ENCODE assay signal across 8 mouse cellular contexts in genomic region chr3:94804146-94804545, GRCm38 (mm10). TPM values are rescaled to one million over a fixed set of nuclear protein-coding genes. Genes with fewer than 3 reads are reported as not detected.
DNase-seq lines count a peak whose midpoint lies in the region; ATAC-seq lines count a peak whose summit lies in the region.

No protein-coding gene starts in this region.

- peak; percentile 52; the same call in 1 of the 2 replicates for ATAC-seq in frontal cortex, adult (ENCODE audit: low TSS enrichment)
- no peak for ATAC-seq in embryonic facial prominence, embryonic 14.5 days (ENCODE audit: low read depth)
- no peak for ATAC-seq in hindbrain, embryonic 16.5 days
- ATAC-seq in granulocyte monocyte progenitor cell, adult 5-6 weeks (replicated peaks; ENCODE audit: poor library complexity, severe bottlenecking): no peak

- no peak overlapping the region; the same call in 1 of the 2 replicates for H3K27ac ChIP-seq in embryonic facial prominence, embryonic 14.5 days (replicated peaks; ENCODE audit: low read depth, low read length)
- H3K27ac ChIP-seq in hindbrain, embryonic 16.5 days (ENCODE audit: low read depth, low read length): 0 out of 2 replicates have a peak overlapping the region, but pooled peaks have one; percentile 23

- no peaks in the 10 kb centered on the region for H3K4me1 ChIP-seq in embryonic facial prominence, embryonic 14.5 days (ENCODE audit: control insufficient read depth, insufficient read depth, low read length)
- H3K4me1 ChIP-seq in hindbrain, embryonic 16.5 days (ENCODE audit: control insufficient read depth, insufficient read depth, low read depth, low read length): peaks cover 6% of the 10 kb centered on the region; the same call in 1 of the 2 replicates

- H3K27me3 ChIP-seq in embryonic facial prominence, embryonic 14.5 days (replicated peaks; ENCODE audit: control insufficient read depth, insufficient read depth, low read length): no peaks in the 10 kb centered on the region
- no peaks in the 10 kb centered on the region for H3K27me3 ChIP-seq in hindbrain, embryonic 16.5 days (replicated peaks; ENCODE audit: control insufficient read depth, insufficient read depth, low read length)

- DNase-seq in frontal cortex, postnatal 14 days (ENCODE audit: low spot score in 2 of 2): no peak
- DNase-seq in 3134 (ENCODE audit: extremely low read depth, insufficient read length, low spot score): peak; percentile 55
- DNase-seq in embryonic facial prominence, embryonic 14.5 days (ENCODE audit: low spot score): peak; percentile 46
- DNase-seq in thymus, adult 18-20 months: no peak
- DNase-seq in testis, postnatal 14 days (ENCODE audit: low spot score): no peak

- H3K9ac ChIP-seq in embryonic facial prominence, embryonic 14.5 days (ENCODE audit: low read depth, low read length): no peak overlapping the region
- H3K9ac ChIP-seq in hindbrain, embryonic 16.5 days (ENCODE audit: low read depth, low read length): 0 out of 2 replicates have a peak overlapping the region, but pooled peaks have one; percentile 3

- H3K36me3 ChIP-seq in embryonic facial prominence, embryonic 14.5 days (ENCODE audit: control insufficient read depth, insufficient read depth, low read length): no peaks in the 10 kb centered on the region
- H3K36me3 ChIP-seq in hindbrain, embryonic 16.5 days (ENCODE audit: control insufficient read depth, insufficient read depth, low read length): no peaks in the 10 kb centered on the region

- peak overlapping the region; percentile 24; the same call in 1 of the 2 replicates for H3K4me2 ChIP-seq in embryonic facial prominence, embryonic 14.5 days (ENCODE audit: low read depth, low read length)
- peak overlapping the region; percentile 2; the same call in 1 of the 2 replicates for H3K4me2 ChIP-seq in hindbrain, embryonic 16.5 days (ENCODE audit: low read length)

- 8% methylated on average over 10 of the region's 10 CpGs for WGBS in embryonic facial prominence, embryonic 14.5 days
- WGBS in hindbrain, embryonic 16.5 days: 6% methylated on average over 10 of the region's 10 CpGs

- no peaks in the 10 kb centered on the region for H3K9me3 ChIP-seq in embryonic facial prominence, embryonic 14.5 days (ENCODE audit: control insufficient read depth, low read length)
- H3K9me3 ChIP-seq in hindbrain, embryonic 16.5 days (ENCODE audit: control insufficient read depth, low read length): no peaks in the 10 kb centered on the region

- H3K4me3 ChIP-seq in embryonic facial prominence, embryonic 14.5 days (ENCODE audit: low read depth, low read length): no peak overlapping the region
- H3K4me3 ChIP-seq in hindbrain, embryonic 16.5 days (ENCODE audit: low read length): no peak overlapping the region

RNA-seq across cellular contexts. Expression of gene Cgn, which starts 17.9 kb away (rescaled TPM):
- 4.0 and 5.8 TPM in 2 replicates for polyA plus RNA-seq in embryonic facial prominence, embryonic 14.5 days (2014; fragmentation: Nextera tagmentation; extraction: Ambion mirVana)
- polyA plus RNA-seq in hindbrain, embryonic 16.5 days (2015; fragmentation: Nextera tagmentation; extraction: Ambion mirVana): 14.4 and 15.4 TPM in 2 replicates
- 0.17 TPM in 1 of 2 replicates, not detected in the other for total RNA-seq in granulocyte monocyte progenitor cell, adult 5-6 weeks (2014; fragmentation: Nextera tagmentation)
- total RNA-seq in granulocyte monocyte progenitor cell, adult 5-6 weeks (2017): not detected in 2 replicates

RNA-seq across cellular contexts. Expression of gene Pogz, which starts 33.2 kb away (rescaled TPM):
- 15.1 and 17.9 TPM in 2 replicates for polyA plus RNA-seq in embryonic facial prominence, embryonic 14.5 days (2014; fragmentation: Nextera tagmentation; extraction: Ambion mirVana)
- polyA plus RNA-seq in hindbrain, embryonic 16.5 days (2015; fragmentation: Nextera tagmentation; extraction: Ambion mirVana): 16.4 and 17.3 TPM in 2 replicates
- 31.7 and 38.0 TPM in 2 replicates for total RNA-seq in granulocyte monocyte progenitor cell, adult 5-6 weeks (2014; fragmentation: Nextera tagmentation)
- total RNA-seq in granulocyte monocyte progenitor cell, adult 5-6 weeks (2017): 13.0 and 20.9 TPM in 2 replicates

Comparison
In these comparisons a context has a peak if more than half of its experiments do, and no peak if none do; other contexts are left out.
1. DNase-seq: peak in 3134 (single experiment) and embryonic facial prominence, embryonic 14.5 days (single experiment); none in frontal cortex, postnatal 14 days (0 of 2), thymus, adult 18-20 months (0 of 2) and testis, postnatal 14 days (single experiment).